In genomic region chr6:118821536-118821935, GRCm38 (mm10) we compare ENCODE assay signal across 13 mouse cellular contexts.
DNase-seq lines count a peak whose midpoint lies in the region; TF ChIP-seq lines count a peak whose summit lies in the region.
"Had no signal": no experiment of that assay in that cellular context is flagged by ENCODE, and none has a peak within 500 bp of the region (broad histone marks: within the 10 kb centered on the region; RNA-seq: fewer than 3 reads in every experiment).

No protein-coding gene starts in this region.

- peak overlapping the region; percentile 21; the same call in 1 of the 2 replicates for H3K4me3 ChIP-seq in gastrocnemius, adult 2 months
- H3K4me3 ChIP-seq: intestine, embryonic 15.5 days; midbrain, embryonic 15.5 days had no signal

- peak overlapping the region; percentile 67 for H3K27ac ChIP-seq in gastrocnemius, adult 2 months
- H3K27ac ChIP-seq: intestine, embryonic 15.5 days; midbrain, embryonic 15.5 days had no signal

- TF ChIP-seq CTCF in gastrocnemius, adult 2 months (IDR thresholded peaks at IDR 0.05) = no peak

- DNase-seq in gastrocnemius, adult 2 months = peak; percentile 65
- no peak for DNase-seq in gastrocnemius, postnatal 36 days
- peak; percentile 23 for DNase-seq in ovary, adult 18-20 months (ENCODE audit: low spot score)
- no peak for DNase-seq in ovary, postnatal 10 days (ENCODE audit: low spot score)
- DNase-seq in gastrocnemius, postnatal 14 days = peak; percentile 29
- DNase-seq in spleen, postnatal 10 days (ENCODE audit: low spot score in 2 of 2) = no peak
- DNase-seq in yolk sac, embryonic 10.5 days (ENCODE audit: low spot score) = no peak
- DNase-seq in liver = no peak
- DNase-seq: kidney, postnatal 36 days; liver, postnatal 0 days; right cerebral cortex, postnatal 25 days had no signal

- intact Hi-C loops in gastrocnemius, adult 2 months (cut with DNase I) = no loop called here
- intact Hi-C loops in gastrocnemius, postnatal 36 days (cut with DNase I) = no loop called here
- intact Hi-C loops in gastrocnemius, postnatal 14 days (cut with DNase I; ENCODE audit: low total_unique reads) = no loop called here

Comparison
In these comparisons a context has a peak if more than half of its experiments do, and no peak if none do; other contexts are left out.
1. DNase-seq: peak in gastrocnemius, adult 2 months (single experiment), ovary, adult 18-20 months (single experiment) and gastrocnemius, postnatal 14 days (single experiment); none in gastrocnemius, postnatal 36 days (0 of 2), ovary, postnatal 10 days (single experiment), spleen, postnatal 10 days (0 of 2), yolk sac, embryonic 10.5 days (single experiment) and liver (single experiment).